Mouse (Mus musculus): ENCODE data around the gene Kirrel2. TPM values are rescaled to one million over a fixed set of nuclear protein-coding genes. Genes with fewer than 3 reads are reported as not detected.
"Not testable (repeated sequence)": the region's sequence is repeated elsewhere in the genome, so short reads cannot be mapped to it uniquely, and the experiment has no call there.

Kirrel2 gene
- total RNA-seq (2017) = not detected in 2 replicates

DNA sequence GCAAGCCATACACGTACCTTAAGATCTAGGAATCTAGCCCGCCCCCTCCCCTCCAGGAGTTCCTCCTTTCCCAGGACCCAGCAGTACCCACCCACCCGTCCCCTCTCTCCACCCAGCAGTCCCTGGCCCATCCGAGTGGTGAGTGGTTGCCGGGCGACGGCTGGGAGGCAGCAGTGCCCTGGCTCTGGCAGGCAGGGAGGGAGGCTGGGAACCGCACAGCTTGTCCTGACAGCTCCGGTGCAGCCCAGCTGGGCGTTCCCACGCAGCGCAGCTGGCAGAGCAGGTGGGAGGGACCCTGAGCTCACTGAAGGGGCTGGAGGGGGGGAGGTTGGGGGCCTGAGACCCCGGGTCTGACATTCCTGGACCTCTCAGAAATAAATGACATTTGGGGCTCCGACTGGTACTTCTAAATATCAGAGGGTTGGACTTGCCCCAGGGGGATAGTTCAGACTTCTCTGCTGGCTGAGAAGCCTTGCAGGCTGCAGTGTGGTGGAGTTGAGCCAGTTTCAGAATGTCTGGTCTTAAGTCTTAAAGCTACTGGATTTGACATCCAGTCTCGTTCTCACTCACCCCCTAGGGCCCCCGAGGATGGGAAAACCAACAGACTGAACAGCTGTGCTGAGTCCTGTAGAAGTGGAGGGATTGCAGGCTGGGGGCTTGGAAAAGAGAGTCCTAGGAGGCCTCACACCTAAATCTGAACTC, at the start of gene Kirrel2, which contains the start of gene Nphs1:
TSS of gene Kirrel2 (minus strand) at position 62 of the 702 bp plus-strand sequence.
TSS of gene Nphs1 (plus strand) at position 687 of the 702 bp plus-strand sequence.
- ATAC-seq (ENCODE audit: extremely low read depth, insufficient number of reproducible peaks, low FRiP score, poor library complexity, severe bottlenecking) = no peak

DNA sequence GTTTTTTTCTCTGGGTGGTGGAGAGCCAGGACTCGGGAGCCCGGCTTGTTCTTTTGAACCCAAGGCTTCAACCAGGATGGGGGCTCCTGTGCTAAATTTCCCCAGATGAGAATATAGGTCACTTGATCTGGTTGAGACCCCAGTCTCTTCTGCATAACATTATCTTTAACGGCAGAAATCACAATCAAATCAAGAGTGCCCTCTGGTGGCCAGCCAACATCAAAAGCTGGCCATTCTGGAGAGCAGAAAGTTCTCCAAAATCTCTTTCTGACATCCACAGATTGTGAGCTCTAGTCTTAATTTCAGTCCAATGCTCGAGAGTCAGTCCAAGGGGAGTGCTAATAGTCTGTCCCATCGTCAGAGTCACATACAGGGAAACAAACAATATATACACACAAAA, 43.7 kb upstream of the Kirrel2 start:
- ATAC-seq (ENCODE audit: extremely low read depth, insufficient number of reproducible peaks, low FRiP score, poor library complexity, severe bottlenecking) = not testable (repeated sequence)

DNA sequence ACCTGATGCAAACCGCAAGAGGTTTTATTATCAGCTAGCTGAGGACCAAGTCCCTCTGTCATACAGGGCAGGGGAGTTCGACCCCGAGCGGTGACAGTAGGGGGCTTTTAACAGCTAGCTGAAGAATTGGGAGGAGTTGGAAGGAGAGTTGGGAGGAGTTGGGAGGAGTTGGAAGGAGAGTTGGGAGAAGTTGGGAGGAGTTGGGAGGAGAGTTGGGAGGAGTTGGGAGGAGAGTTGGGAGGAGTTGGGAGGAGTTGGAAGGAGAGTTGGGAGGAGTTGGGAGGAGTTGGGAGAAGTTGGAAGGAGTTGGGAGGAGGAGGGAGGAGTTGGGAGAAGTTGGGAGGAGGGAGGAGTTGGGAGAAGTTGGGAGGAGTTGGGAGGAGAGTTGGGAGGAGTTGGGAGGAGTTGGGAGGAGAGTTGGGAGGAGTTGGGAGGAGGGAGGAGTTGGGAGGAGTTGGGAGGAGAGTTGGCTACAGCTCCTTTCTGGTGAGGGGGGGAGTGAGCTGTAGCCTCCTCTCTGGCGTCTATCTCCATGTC, 38.1 kb upstream of the Kirrel2 start:
- ATAC-seq (ENCODE audit: extremely low read depth, insufficient number of reproducible peaks, low FRiP score, poor library complexity, severe bottlenecking) = not testable (repeated sequence)

- ATAC-seq (ENCODE audit: extremely low read depth, insufficient number of reproducible peaks, low FRiP score, poor library complexity, severe bottlenecking) = no peak
These were observed 36.0 kb upstream of the Kirrel2 start, which contains the start of gene Prodh2 for GRCm38 (mm10) chr7:30493401-30493931. Gene Prodh2 (plus strand): TSS chr7:30493622.

DNA sequence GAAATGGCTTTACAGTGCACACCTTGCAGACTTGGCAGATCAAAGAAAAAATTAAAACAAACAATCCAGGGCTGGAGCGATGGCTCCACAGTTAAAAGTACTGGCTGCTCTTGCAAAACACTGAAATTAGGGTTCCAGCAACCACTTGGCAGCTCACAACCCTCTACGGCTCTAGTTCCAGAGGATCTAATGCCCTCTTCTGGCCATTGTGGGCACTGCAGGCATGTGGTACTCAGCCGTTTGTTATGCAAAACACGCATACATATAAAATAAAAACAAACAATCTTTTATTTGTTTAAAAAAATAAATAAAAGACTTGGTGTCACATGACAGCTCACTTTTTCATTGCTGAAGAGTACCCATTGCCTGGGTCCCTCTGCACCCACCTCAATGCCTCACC, 35.3 kb upstream of the Kirrel2 start:
- peak; percentile 59; the same call in 1 of the 2 replicates for ATAC-seq (ENCODE audit: extremely low read depth, insufficient number of reproducible peaks, low FRiP score, poor library complexity, severe bottlenecking)

GRCm38 (mm10) chr7:30490957-30491307, 33.4 kb upstream of the Kirrel2 start:
- no peak for ATAC-seq (ENCODE audit: extremely low read depth, insufficient number of reproducible peaks, low FRiP score, poor library complexity, severe bottlenecking)

- 0 out of 2 replicates have a peak, but pooled peaks have one; percentile 32 for ATAC-seq (ENCODE audit: extremely low read depth, insufficient number of reproducible peaks, low FRiP score, poor library complexity, severe bottlenecking)
These were observed 32.9 kb upstream of the Kirrel2 start for GRCm38 (mm10) chr7:30490251-30490956.

- ATAC-seq (ENCODE audit: extremely low read depth, insufficient number of reproducible peaks, low FRiP score, poor library complexity, severe bottlenecking) = no peak
These were observed 26.8 kb upstream of the Kirrel2 start for GRCm38 (mm10) chr7:30484250-30484649.

DNA sequence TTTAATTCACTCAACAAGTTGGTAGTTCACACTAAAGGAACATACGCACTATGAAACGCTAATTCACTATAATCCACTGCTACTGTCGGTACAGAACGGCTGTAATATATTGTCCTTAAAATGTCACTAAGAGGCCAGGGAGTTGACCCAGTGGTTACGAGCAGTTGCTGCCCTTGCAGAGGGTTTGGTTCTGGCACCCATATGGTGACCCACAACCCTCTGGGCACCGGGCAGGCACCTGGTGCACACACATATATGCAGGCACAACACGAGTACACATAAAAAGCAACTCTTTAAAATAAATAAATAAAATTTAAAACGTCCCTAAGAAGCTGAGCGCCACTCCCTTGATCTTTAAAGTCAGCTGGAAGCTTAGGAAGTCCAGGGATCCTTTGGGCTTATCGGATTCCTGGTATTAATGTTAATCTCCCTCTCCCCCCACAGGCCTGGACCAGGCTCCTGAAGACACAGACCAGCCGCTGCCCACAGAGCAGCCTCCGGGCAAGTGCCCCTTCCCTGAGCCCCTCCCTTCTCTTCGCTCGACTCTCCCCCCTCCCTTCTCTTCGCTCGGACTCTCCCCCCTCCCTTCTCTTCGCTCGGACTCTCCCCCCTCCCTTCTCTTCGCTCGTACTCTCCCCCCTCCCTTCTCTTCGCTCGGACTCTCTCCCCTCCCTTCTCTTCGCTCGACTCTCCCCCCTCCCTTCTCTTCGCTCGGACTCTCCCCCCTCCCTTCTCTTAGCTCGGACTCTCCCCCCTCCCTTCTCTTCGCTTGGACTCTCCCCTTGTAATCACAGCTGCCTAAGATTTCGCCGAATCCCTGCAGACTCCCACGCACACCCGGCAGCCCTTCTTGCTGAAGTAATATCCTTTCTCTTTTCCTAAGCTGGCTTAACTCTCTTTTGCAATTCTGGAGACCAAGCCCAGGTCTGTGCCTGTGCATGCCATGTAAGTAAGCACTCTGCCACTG, 20.2 kb upstream of the Kirrel2 start:
- no peak for ATAC-seq (ENCODE audit: extremely low read depth, insufficient number of reproducible peaks, low FRiP score, poor library complexity, severe bottlenecking)

GRCm38 (mm10) chr7:30476136-30476535, 18.6 kb upstream of the Kirrel2 start:
- ATAC-seq (ENCODE audit: extremely low read depth, insufficient number of reproducible peaks, low FRiP score, poor library complexity, severe bottlenecking) = not testable (repeated sequence)

DNA sequence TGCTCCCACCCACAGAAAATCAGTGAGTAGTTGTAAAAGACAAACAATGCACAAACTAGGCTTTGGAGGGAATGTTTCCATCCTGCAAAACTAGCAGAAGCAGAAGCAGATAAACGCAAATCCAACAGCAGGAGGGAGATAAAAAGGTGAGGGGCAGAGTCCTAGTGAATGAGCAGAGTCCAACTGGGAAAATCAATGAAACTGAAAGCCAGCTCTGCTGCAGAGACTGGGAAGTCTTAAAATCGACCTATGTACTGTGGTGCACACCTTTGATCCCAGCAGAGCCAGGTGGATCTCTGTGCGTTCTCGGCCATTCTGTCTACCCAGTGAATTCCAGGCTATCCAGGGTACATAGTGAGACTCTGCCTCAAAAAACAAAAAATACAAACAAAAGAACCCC, 17.5 kb upstream of the Kirrel2 start:
- no peak for ATAC-seq (ENCODE audit: extremely low read depth, insufficient number of reproducible peaks, low FRiP score, poor library complexity, severe bottlenecking)

DNA sequence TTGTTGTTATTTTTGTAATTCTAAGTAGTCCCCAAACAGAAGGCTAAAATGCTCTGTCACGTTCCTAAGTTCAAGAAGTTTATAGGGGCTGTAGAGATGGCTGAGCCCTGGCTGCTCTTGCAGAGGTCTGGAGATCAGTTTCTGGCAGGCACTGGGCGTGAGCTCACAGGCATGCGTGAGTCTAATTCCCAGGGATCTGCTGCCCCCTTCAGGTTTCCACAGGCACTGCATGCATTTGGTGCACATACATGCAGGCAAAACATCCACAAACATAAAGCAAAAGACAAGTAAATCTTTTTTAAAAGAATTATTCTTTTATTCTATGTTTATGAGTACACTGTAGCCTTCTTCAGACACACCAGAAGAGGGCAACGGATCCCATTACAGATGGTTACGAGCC, 14.9 kb upstream of the Kirrel2 start:
- ATAC-seq (ENCODE audit: extremely low read depth, insufficient number of reproducible peaks, low FRiP score, poor library complexity, severe bottlenecking) = peak; percentile 68; the same call in 1 of the 2 replicates

DNA sequence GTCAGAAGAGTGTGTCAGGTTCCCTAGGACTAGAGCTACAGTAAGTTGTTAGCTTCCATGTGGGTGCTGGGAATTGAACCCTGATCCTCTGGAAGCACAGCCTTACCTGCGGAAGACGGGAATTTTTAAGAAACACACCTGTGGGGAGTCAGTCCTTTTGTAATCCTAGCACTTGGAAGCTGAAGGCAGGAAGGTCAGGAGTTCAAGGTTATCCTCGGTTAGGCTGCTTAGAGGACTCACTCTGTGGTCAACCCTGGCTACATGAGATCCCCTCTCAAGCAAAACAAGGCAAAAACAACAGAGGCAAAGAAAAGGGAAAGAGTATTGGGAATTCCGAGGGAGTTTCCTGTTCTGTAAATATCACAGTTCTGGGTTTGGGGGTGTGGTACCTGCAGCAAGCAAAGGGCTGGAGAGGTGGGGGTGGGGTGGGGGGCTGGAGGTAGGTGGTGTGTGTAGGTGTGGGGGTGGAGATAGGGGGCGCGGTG, 7.4 kb upstream of the Kirrel2 start:
- ATAC-seq (ENCODE audit: extremely low read depth, insufficient number of reproducible peaks, low FRiP score, poor library complexity, severe bottlenecking) = no peak

- ATAC-seq (ENCODE audit: extremely low read depth, insufficient number of reproducible peaks, low FRiP score, poor library complexity, severe bottlenecking) = no peak
These were observed 6.5 kb upstream of the Kirrel2 start for GRCm38 (mm10) chr7:30463996-30464395.

GRCm38 (mm10) chr7:30463568-30463967, 6.1 kb upstream of the Kirrel2 start:
- no peak for ATAC-seq (ENCODE audit: extremely low read depth, insufficient number of reproducible peaks, low FRiP score, poor library complexity, severe bottlenecking)

GRCm38 (mm10) chr7:30459484-30459883, 2.0 kb upstream of the Kirrel2 start:
- ATAC-seq (ENCODE audit: extremely low read depth, insufficient number of reproducible peaks, low FRiP score, poor library complexity, severe bottlenecking) = no peak

GRCm38 (mm10) chr7:30456911-30457628, 420 bp downstream of the Kirrel2 start:
- no peak for ATAC-seq (ENCODE audit: extremely low read depth, insufficient number of reproducible peaks, low FRiP score, poor library complexity, severe bottlenecking)

GRCm38 (mm10) chr7:30456487-30456886, 1.0 kb downstream of the Kirrel2 start:
- ATAC-seq (ENCODE audit: extremely low read depth, insufficient number of reproducible peaks, low FRiP score, poor library complexity, severe bottlenecking) = no peak

All from neutrophil, adult 5-6 weeks (primary cell).